Mouse (Mus musculus) yolk sac, embryonic 10.5 days (tissue): ENCODE measurements around the gene Tbcel.

Source experiments
- DNase-seq: peaks from one replicate; pipeline ENCODE4 v3.0.0-alpha.2; 2017; ENCODE audit warnings: low spot score

Tbcel gene

DNA sequence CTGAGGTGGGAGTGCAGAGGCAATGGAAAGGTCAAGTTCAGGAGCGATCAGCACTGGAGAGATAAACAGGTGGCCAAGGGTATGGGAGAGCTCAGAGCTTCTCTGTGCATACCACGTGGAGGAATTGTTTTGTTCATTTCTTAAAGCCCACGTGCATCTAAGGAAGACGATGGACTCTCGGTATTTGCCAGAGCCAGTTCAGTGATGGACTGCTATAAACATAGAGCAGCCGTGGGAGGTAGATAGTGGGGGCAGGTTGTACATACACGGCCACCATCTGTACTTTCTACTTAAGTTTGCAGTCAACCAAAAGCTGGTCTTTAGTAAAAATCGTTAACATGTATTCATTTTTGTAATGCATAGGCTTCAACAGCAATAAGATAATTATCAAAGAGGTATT is 65.5 kb downstream of the Tbcel start:
- no peak for DNase-seq

DNA sequence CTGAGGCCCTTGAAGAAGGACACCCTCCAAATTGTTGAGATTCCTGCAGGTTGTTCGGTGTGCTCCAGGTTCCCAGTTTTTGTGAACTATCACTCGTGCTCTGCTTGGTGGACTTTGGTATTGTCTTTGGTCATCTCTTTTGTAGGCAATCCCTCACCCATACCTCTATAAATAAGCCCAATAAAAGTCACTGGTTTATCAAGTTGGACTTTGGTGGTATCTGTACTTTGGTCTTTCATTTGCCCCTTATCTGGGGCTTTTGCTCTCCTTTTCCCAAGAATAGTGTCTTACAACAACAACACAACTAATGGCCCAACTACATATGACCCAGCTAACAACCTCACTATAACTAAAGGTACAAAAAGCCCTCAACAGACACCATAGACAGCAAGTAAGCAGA is 66.4 kb downstream of the Tbcel start:
- no peak for DNase-seq

DNA sequence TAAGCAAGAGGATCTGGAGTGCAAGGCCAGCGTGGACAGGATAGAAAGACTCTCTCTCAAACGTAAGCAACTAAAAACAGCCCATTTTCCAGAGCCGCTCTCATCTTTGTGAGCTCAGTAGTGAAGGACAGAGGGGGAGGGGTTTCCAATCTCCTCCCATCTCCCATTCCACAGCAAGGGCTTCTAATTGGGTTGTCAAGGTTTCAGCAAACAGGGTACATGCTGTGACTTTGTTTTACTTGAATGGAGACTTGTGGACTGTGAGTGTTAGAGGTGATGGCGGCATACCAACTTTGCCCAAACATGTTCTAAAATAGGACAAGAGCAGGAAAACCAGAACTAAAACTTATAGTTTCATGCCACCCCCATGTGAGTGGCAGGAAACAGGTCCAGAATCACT is 68.2 kb downstream of the Tbcel start:
- DNase-seq, result no peak

DNA sequence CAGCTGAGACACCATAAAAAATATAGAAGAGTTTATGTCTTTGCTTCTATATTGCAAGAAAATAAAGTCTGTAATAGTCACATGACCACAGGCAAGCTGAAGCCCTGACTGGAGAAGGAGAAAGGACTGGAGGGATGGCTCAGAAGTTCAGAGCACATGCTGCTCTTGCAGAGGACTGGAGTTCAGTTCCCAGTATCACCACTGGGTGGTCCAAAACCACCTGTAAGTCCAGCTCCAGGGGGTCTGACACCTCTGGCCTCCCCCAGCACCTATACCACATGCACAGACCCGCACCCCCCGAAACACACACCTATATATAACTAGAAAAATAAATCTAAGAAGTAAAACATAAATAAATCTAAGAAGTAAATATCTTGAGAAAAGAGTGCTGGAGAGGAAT is 75.5 kb downstream of the Tbcel start:
- DNase-seq, result no peak

DNA sequence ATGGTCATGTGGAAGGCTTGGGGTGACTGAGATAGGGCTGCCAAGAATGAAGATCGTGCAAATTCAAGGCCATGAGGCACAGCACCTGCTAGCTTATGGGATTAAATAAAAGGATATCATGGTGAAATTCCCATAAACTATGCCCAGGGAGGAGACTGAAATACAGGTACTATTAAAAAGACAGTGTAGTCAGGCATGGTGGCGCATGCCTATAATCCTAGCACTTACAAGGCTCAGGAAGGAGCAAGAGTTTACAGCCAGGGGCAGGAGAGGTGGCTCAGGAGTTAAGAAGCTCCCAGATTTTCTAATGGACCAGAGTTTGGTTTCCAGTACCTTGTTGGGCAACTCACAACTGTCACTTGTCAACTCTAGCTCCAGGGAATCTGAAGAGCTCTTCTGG is 76.0 kb downstream of the Tbcel start:
- no peak for DNase-seq

DNA sequence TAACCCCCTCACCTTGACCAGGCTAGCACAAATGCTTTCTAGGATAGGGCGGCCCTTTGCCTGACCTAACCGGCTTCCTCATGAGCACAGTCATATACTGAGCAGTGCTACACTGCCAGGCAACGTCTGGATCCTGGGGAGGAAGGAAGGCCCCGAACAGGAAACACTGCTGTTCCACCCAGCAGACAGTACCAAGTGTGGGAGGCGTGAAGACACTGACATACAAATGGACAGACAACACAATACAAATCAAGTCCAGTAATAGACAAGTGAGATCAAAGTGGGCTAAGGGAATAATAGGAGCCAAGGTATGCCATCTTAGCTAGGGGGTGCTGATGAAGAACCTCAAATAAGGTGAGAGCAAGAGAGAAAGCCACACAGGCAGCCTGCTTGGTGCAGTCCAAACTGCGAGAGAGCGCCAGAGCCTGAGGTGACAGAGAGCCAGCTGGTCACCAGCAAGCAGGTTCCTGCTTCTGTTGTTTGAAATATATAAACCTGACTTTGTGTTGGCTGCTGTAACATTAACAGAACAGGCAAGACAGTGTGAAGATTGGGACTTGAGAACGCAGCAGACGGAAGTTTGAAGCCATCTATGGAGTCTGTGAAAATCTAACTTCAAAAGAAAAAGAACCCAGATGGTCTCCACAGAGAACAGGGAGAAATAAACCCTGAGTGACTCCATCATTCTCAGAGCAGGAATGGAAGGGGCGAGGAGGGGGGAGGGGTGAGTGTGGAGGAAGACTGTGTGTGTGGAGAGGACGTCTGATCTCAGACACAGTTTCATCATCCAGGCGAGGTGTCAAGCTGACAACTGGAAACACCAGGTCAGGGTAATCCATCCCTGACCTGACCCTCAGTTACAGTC is 79.3 kb downstream of the Tbcel start:
- DNase-seq, result no peak

DNA sequence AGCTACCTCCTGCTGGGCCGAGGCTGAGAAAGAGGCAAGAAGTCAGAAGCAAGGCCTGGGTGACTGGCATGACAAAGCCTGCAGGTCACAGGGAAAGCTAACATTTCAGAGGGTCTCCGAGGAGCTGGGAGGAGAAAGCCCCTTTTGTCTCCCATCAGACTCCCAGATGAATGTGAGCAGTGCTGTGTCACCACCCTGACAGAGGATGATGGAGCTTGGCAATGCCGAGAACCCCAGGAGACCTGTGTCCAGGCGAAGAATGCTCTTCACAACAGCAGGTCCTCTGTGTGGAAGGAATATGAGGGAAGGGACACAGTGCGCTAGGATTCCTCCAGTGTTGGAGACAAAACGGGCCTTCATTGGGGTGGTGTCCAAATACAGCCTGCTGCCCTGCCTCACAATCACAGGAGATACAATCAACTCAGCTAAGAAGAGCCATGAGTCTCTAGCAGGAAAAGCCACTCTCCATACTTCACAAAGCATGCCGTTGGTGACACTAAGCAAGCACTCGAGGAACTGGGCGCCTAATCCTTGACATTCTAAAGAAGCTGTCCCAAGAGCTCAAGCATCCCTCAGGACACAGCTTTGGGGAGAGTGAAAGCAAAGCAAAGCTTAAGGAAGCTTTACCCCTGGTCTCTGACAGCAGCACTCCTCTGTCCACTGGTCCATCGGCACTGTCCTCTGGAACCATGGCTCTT is 80.8 kb downstream of the Tbcel start:
- DNase-seq, result no peak

DNA sequence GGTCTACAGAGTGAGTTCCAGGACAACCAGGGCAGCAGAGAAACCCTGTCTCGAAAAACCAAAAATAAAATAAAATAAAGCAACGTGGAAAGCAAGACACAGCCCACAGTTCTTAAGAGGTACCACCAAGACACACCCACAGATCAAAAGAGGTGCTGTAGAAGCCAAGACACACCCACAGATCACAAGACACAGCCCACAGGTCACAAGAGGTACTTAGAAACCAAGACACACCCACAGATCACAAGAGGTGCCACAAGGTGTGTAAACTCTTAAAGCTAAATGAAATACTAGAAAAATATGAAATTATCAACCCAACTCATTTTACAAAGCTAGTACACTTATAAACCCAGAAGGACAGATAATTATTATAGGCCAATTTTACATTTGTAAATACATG is 84.0 kb downstream of the Tbcel start:
- DNase-seq, result no peak

DNA sequence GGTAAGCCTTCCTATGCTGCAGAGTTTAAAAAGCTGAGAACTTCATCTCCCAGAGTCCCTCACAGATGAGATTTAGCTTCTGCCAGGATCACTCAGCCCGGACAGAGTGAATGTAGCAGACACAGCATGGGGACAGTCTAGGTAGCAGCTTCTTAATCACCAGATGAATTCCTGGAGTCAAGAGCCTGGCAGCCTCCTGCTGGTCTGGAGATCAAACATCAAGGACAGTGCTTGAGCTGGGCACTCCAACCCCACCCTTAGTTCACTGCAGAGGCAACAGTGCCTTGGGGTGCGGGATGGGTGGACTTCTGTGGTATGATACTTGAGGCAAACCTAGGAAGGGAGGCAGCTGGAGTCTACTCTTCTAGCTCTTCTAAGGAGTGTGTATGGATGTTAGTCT is 87.9 kb downstream of the Tbcel start:
- no peak for DNase-seq

DNA sequence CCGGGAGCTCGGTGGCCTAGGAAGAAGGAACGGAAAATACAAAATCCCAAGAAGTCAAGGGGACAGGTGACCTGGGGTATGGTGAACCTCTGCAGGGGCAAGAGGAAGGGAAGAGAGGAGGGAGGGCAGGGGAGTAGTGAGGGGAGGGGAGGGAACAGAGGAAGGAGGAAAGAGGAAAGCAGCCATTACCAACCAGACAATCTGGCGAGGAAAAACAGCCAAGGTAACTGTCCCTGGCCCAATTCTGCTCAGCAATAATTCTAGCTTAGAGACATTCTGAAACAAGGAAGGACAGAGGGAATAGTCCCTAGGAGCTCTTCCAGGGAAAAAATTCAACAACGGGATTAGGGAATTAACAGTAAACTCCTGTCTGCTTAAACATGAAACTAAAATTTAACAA is 88.8 kb downstream of the Tbcel start:
- DNase-seq, result no peak

DNA sequence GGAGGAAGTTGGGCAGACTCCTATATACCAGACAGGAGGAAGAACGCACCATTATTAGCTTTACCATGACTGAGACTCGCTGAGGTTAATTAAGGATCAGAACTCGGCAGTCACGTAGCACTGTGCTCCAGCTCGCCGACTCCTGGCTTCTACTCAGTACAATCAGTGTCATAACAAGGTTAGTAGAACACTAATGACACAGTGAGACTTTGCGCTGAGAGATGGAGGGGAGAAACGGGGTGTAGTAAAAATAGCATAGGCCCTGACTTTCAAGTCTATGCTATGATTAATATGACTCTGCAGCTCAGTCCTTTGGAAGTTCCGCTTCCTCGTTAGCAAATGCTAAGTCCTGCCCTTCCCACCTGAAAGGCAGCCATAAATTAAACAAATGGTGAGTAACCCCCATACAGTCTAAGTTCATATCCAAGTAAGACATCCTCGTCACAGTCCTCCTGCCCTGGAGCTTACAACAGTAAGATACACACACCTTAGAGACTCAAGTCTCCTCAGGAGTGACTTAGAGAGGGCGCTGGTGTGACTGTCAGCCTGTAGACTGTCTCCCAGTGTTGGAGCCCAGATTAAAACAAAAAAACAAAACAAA is 90.2 kb downstream of the Tbcel start:
- DNase-seq, result no peak

DNA sequence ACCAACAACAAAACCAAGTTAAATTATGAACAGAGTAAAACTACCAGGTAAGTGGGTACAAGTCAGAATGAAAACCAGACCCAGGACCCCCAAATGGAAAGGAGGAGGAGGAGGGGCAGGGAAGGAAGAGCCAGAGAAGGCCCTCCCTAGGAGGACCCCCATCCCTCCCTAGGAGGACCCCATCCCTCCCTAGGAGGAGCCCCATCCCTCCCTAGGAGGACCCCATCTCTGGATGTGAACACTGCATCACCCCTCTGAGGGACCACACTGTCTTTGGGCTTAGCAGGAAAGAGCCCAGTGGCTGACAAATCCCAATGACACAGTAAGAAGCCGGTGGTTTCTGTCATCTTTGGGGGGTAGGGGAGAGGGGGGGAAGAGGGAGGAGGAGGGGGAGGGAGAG is 92.4 kb downstream of the Tbcel start:
- DNase-seq, result no peak

DNA sequence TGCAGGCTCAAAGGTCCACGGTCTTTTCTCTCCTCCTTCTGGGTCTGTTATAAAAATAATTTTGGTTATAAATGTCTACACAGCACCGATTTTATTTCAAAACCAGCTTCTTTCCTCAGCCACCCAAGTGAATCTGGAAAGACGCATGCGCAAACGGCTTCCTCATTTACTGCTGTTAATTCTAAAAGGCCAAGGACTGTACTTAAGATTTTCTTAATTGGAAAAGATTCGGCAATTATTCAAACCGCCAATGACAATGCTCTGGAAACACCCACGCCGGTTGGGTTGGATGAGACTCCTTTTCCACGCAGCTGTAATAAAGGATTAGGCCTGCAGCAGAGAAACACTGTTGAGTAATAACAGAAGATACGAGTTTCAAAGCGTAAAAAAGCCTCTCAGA is 94.3 kb downstream of the Tbcel start:
- DNase-seq, result no peak

DNA sequence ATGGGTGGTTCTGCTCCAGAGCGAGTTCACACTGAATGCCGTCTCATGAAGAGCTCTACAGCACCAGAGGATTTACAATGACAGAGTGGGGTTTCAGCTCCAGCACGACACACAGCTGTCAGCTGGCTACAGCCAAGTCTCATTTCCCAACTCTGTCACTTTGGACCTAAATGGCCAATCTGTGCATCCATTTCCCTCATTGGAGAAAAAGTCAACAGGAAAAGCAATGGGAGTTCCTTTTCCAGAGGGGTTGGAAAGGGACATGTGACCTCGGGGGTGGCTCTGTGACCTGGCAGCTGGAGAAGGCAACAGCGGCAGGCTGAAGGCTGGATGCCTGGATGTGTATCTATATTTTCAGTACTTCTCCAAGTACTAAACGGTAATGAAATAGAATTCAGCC is 96.3 kb downstream of the Tbcel start:
- DNase-seq, result no peak

DNA sequence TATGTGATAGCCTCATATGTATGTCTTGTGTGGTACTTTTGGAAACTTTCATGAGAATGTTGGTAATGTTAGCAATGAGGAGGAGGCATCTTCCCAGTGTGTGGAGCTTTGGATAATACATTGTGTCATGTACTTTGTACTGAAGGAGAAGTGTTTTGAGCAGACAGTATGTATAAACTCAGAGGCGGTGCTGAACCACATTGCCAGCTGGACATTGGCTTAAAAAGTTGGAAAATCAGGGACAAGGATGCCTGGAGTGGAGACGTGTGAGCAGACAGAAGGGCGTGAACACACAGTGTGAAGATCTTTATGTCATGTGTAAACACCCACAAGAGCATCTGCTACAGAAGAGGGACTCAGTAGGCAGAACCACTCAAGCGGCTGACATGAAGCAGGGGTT is 101.9 kb downstream of the Tbcel start:
- no peak for DNase-seq

DNA sequence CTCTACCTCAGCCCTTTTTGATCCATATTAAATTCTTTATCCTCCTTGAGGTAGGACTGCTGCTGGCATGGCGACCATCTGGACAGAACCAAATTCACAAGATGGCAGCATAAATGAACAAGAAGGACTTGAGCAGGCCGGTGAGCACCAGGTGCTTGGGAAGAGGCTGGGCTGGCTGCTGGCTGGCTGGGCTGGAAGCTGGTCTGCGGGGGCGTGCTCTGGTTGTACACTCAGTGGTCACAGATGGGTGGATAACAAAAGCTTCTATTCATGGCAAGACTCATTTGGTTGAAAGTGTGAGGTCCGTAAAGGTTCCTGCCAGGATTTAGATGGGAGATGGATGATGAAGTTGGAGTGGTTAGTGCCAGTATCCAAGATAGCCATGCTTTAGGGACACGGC is 106.1 kb downstream of the Tbcel start:
- no peak for DNase-seq

DNA sequence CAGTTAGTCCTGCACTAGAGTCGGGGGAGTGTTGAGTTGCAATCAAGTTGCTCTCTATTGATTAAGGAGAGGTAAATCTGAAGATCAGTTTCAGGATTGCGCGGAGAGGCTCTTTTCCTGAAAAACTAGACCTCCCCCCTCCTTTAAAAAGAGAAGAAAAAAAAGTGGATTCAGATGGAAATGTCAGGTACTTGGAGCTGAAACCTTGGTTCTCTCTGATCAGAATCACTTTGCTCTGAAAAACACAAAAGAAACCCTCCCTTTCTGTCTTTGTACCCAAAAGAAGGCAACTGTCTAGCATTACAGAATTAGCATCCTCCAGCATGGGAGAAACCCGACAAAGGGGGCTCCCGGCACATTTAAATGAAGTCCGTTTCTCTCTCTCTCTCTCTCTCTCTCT is 107.8 kb downstream of the Tbcel start, which contains the start of gene Tecta:
Gene Tecta, minus strand, starts transcription at position 101 of the 400 bp plus-strand sequence.
- no peak for DNase-seq

DNA sequence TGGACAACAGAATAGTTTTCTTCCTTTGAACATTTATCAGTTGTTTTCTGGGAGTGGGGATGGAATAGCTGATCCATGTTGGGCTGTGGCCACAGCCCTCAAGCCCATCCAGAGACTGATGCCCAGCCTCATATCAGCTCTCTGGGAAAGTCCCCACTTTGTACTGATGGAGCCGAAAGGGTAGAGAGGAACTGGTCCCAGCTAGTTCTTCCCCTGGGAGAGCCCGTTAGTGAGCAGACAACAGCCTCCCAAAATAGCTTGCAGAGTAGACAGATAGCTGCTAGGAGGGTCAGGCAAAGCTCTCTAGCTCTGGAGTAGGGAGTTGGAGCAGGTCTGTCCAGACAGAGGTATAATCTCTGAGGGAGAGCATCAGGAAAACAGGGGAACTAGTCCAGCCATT is 111.5 kb downstream of the Tbcel start:
- DNase-seq, result no peak

DNA sequence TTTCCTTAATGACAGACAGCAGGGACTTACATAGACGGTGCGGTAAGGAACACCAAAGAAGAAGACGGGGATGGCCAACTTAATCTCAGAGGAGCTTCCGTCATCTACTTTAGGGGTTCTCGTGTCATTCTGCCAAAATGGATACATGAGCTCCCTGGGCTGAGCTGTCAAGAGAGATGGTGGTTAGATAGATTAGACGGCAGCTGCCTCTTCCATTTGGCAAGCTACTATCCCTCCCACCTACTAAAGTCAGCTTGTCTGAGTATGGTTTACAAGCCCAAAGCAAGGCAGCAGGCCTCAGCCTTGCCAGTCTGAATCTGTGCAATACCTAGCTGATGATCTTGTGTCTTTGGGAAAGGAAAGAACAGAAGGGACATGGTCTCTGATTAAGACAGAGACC is 112.7 kb downstream of the Tbcel start:
- no peak for DNase-seq

DNA sequence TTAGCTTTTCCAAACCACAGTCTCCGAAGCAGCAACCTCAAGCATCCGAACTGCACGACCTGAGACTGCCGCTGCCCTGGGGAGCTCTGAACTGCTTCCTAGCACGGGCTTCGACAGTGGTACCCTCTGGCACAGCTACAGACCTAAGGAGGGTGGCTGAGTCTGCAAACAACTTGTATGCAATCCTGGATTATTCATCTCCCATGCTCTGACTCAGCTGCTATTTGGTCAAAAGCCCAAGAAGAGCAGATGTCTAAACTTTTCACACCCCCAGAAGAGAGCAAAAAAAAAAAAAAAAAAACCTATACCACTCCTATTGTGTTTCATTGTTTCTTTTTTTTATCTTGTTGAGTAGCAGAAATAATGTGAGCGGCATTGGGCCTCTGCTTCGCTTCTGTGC is 113.3 kb downstream of the Tbcel start:
- no peak for DNase-seq

DNA sequence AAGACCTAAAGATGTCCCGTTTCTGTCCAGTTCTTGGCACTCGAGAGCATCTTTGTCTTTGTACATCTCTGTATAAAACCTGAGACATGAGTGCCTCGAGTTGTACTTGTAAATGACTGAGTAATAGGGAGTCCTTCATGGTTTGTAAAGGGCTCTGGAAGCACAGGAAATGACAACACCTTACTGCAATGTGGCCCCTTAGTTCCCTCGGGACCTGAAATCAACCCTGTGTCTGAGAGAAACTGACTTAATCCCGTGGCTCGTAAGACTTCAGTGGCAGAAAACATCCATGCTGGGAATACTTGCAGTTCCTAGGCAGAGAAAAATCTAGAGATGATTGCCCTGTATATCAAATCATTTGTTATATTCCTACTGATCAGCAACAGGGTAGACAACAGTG is 114.7 kb downstream of the Tbcel start:
- DNase-seq, result no peak

DNA sequence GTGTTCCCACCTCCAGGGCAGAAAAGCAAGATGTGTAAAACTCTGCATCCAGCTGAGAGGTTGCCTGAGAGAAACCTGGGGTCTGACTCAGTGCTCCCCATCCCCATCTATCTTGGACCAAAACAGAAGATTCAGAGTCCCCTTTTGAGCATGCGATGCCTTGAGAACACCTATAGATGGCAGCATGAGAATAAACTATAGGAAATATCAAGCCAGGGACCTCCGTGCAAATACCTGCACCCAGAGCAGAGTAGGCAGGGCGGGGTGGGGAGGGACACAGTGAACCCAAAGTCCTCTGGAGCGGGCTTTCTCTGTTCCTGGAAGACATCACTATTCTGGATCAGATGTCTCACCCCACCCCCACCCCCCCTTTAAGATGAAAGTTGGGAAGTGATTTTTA is 119.1 kb downstream of the Tbcel start:
- no peak for DNase-seq

DNA sequence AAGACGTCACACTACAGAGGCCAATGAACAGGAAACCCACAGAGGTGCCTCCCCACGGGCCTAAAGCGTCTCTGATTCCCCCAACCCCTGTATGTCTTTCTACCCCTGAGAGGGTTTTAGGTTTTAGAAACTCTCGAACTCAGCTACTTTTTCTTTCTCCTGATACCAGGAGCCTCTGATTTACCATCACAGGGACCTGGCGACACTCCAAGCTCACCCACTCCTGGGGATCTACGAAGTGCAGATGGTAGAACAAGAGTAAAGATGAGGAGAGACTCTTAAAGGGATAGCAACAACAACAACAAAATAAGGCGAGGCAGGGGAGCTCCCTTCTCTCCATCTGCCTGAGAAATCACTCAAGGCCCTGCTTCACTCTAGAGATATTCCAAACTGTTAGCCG is 120.6 kb downstream of the Tbcel start:
- DNase-seq, result no peak
